7 mouse cellular contexts compared by ENCODE assay signal in the genomic region with DNA sequence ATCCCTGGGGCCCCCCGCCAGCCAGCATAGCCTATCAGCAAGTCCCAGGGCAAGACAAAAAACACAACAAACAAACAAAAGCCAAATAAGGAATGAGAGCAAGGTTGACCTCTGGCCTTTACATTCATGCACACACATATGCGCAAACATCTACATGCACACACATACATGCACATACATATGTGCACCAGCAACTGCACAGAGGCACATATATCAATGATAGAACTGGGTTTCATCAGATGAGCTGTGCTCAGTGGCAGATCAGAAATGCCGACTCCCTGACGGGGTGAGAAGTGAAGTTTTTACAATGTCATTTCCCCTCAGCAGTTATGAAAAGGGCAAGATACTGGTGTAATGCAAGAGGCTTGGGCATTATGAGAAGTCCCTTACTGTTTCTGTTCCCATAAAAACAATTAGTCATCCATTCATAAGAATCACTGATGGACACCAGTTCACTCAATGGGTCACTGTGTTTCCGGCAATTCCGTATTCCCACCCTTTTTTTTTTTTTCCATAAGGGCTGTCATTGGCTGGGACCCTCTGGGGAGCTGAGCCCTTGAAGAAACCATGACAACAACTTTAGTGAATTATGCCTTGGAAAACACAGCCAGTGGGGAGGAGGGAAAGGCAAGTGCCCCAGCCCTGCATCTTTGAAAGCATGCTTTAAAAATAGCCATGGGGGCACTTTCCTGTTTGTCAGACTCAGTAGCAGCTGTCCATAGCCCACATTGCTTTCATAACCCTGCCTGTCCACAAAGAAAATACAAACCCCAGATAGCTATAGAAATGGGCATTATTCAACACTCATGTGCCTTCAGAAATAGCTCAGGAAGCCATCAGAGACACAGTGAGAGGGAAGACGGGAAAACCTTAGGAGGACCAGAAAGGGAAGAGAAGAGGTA.
A peak's percentile ranks its signal among the peaks of the same experiment; 100 is the strongest.
DNase-seq lines count a peak whose midpoint lies in the region; ATAC-seq and TF ChIP-seq lines count a peak whose summit lies in the region.

No protein-coding gene starts in this region.

- TF ChIP-seq CTCF in forebrain, postnatal 0 days (IDR thresholded peaks at IDR 0.05; ENCODE audit: low read depth): no peak

- DNase-seq in forebrain, postnatal 0 days: no peak
- DNase-seq in thymus, postnatal 25 days: no peak

- H3K9me3 ChIP-seq in megakaryocyte, embryonic 14.5 days: peaks cover 6% of the 10 kb centered on the region; the same call in 1 of the 2 replicates
- no peaks in the 10 kb centered on the region for H3K9me3 ChIP-seq in forebrain, postnatal 0 days (ENCODE audit: low read length)
- H3K9me3 ChIP-seq in intestine, embryonic 16.5 days (ENCODE audit: control insufficient read depth, low read length): no peaks in the 10 kb centered on the region
- no peaks in the 10 kb centered on the region for H3K9me3 ChIP-seq in stomach, embryonic 15.5 days

- no peak for ATAC-seq in megakaryocyte, adult 5-6 weeks (ENCODE audit: poor library complexity, severe bottlenecking)
- peak; percentile 62 for ATAC-seq in forebrain, postnatal 0 days
- peak; percentile 56 for ATAC-seq in intestine, embryonic 16.5 days
- ATAC-seq in stomach, embryonic 15.5 days (ENCODE audit: insufficient read depth, low FRiP score, low read depth): 0 out of 2 replicates have a peak, but pooled peaks have one; percentile 47
- no peak for ATAC-seq in inflammation-experienced regulatory T-cells, adult 6 months

- H3K27ac ChIP-seq in forebrain, postnatal 0 days (ENCODE audit: low read depth, low read length): no peak overlapping the region; the same call in 1 of the 2 replicates
- no peak overlapping the region for H3K27ac ChIP-seq in intestine, embryonic 16.5 days (ENCODE audit: low read length)
- no peak overlapping the region for H3K27ac ChIP-seq in stomach, embryonic 15.5 days

- no peak overlapping the region for H3K9ac ChIP-seq in forebrain, postnatal 0 days
- no peak overlapping the region for H3K9ac ChIP-seq in intestine, embryonic 16.5 days (ENCODE audit: low read depth, low read length)
- H3K9ac ChIP-seq in stomach, embryonic 15.5 days: no peak overlapping the region

- no peaks in the 10 kb centered on the region for H3K36me3 ChIP-seq in megakaryocyte, embryonic 14.5 days (replicated peaks; ENCODE audit: low read length)
- no peaks in the 10 kb centered on the region for H3K36me3 ChIP-seq in forebrain, postnatal 0 days (ENCODE audit: insufficient read depth)
- no peaks in the 10 kb centered on the region for H3K36me3 ChIP-seq in intestine, embryonic 16.5 days (ENCODE audit: control insufficient read depth, insufficient read depth, low read length)
- H3K36me3 ChIP-seq in stomach, embryonic 15.5 days: no peaks in the 10 kb centered on the region

- H3K27me3 ChIP-seq in megakaryocyte, embryonic 14.5 days (replicated peaks): no peaks in the 10 kb centered on the region
- no peaks in the 10 kb centered on the region for H3K27me3 ChIP-seq in forebrain, postnatal 0 days (ENCODE audit: insufficient read depth, low read length)
- no peaks in the 10 kb centered on the region for H3K27me3 ChIP-seq in intestine, embryonic 16.5 days (replicated peaks; ENCODE audit: control insufficient read depth, insufficient read depth, low read length)
- no peaks in the 10 kb centered on the region for H3K27me3 ChIP-seq in stomach, embryonic 15.5 days (replicated peaks)

- 47% methylated on average over 7 of the region's 7 CpGs for WGBS in forebrain, postnatal 0 days
- WGBS in intestine, embryonic 16.5 days: 79% methylated on average over 7 of the region's 7 CpGs
- WGBS in stomach, embryonic 15.5 days: 73% methylated on average over 7 of the region's 7 CpGs

- H3K4me3 ChIP-seq in megakaryocyte, embryonic 14.5 days (replicated peaks): peak overlapping the region; percentile 30
- no peak overlapping the region for H3K4me3 ChIP-seq in forebrain, postnatal 0 days (ENCODE audit: low read depth, low read length)
- H3K4me3 ChIP-seq in intestine, embryonic 16.5 days (ENCODE audit: low read length): no peak overlapping the region
- no peak overlapping the region for H3K4me3 ChIP-seq in stomach, embryonic 15.5 days (replicated peaks)

- no peak overlapping the region for H3K4me2 ChIP-seq in forebrain, postnatal 0 days (ENCODE audit: low read depth)
- no peak overlapping the region for H3K4me2 ChIP-seq in intestine, embryonic 16.5 days (ENCODE audit: low read depth, low read length)
- no peak overlapping the region for H3K4me2 ChIP-seq in stomach, embryonic 15.5 days

- H3K4me1 ChIP-seq in megakaryocyte, embryonic 14.5 days: no peaks in the 10 kb centered on the region
- H3K4me1 ChIP-seq in forebrain, postnatal 0 days (ENCODE audit: insufficient read depth): peaks cover 7% of the 10 kb centered on the region; the same call in 1 of the 2 replicates
- H3K4me1 ChIP-seq in intestine, embryonic 16.5 days (ENCODE audit: control insufficient read depth, insufficient read depth, low read length): no peaks in the 10 kb centered on the region
- no peaks in the 10 kb centered on the region for H3K4me1 ChIP-seq in stomach, embryonic 15.5 days

Comparison
In these comparisons a context has a peak if more than half of its experiments do, and no peak if none do; other contexts are left out.
1. ATAC-seq: peak in forebrain, postnatal 0 days (single experiment), intestine, embryonic 16.5 days (single experiment) and stomach, embryonic 15.5 days (single experiment); none in megakaryocyte, adult 5-6 weeks (single experiment) and inflammation-experienced regulatory T-cells, adult 6 months (single experiment).